Mouse (Mus musculus) thymus, postnatal 10 days (tissue): Measurements from ENCODE around the gene Wdr63.

Experiments
- DNase-seq, 2 experiments: peaks; one replicate each; pipeline ENCODE4 v3.0.0; 2021; ENCODE audit warnings: low spot score in 2 of 2

The Wdr63 gene

GRCm38 (mm10) chr3:146053873-146054272 lies 54.1 kb downstream of the Wdr63 start:
- DNase-seq: no peak

GRCm38 (mm10) chr3:146053082-146053814 lies 54.7 kb downstream of the Wdr63 start:
- no peak for DNase-seq

GRCm38 (mm10) chr3:146051277-146052007 lies 56.5 kb downstream of the Wdr63 start:
- DNase-seq: no peak

- no peak for DNase-seq
These were observed 58.0 kb downstream of the Wdr63 start for GRCm38 (mm10) chr3:146049951-146050350.

GRCm38 (mm10) chr3:146047704-146048207 lies 60.2 kb downstream of the Wdr63 start:
- no peak for DNase-seq

GRCm38 (mm10) chr3:146046076-146046475 lies 61.9 kb downstream of the Wdr63 start:
- no peak for DNase-seq

GRCm38 (mm10) chr3:146044977-146045376 lies 63.0 kb downstream of the Wdr63 start:
- DNase-seq: peak in 1 of 2 experiments; percentile 22

GRCm38 (mm10) chr3:146041382-146041781 lies 66.5 kb downstream of the Wdr63 start:
- DNase-seq: no peak

GRCm38 (mm10) chr3:146039132-146039903 lies 68.6 kb downstream of the Wdr63 start:
- DNase-seq: peak; percentile 63 to 69

- DNase-seq: no peak
These were observed 70.0 kb downstream of the Wdr63 start for GRCm38 (mm10) chr3:146037906-146038305.

- DNase-seq: no peak
These were observed 75.0 kb downstream of the Wdr63 start for GRCm38 (mm10) chr3:146032976-146033375.

- no peak for DNase-seq
These were observed 77.6 kb downstream of the Wdr63 start for GRCm38 (mm10) chr3:146030255-146030836.

- no peak for DNase-seq
These were observed 78.7 kb downstream of the Wdr63 start for GRCm38 (mm10) chr3:146029234-146029633.

- DNase-seq: no peak
These were observed 79.5 kb downstream of the Wdr63 start for GRCm38 (mm10) chr3:146028406-146028805.

GRCm38 (mm10) chr3:146027116-146027515 lies 80.8 kb downstream of the Wdr63 start:
- DNase-seq: no peak

GRCm38 (mm10) chr3:146025499-146025898 lies 82.4 kb downstream of the Wdr63 start:
- no peak for DNase-seq

GRCm38 (mm10) chr3:146024746-146025145 lies 83.2 kb downstream of the Wdr63 start:
- no peak for DNase-seq

GRCm38 (mm10) chr3:146022232-146022631 lies 85.7 kb downstream of the Wdr63 start:
- DNase-seq: no peak

GRCm38 (mm10) chr3:146017521-146017920 lies 90.4 kb downstream of the Wdr63 start:
- DNase-seq: no peak

GRCm38 (mm10) chr3:146016979-146017378 lies 91.0 kb downstream of the Wdr63 start:
- DNase-seq: no peak

GRCm38 (mm10) chr3:146014321-146014720 lies 93.6 kb downstream of the Wdr63 start:
- DNase-seq: no peak

- no peak for DNase-seq
These were observed 94.4 kb downstream of the Wdr63 start for GRCm38 (mm10) chr3:146013490-146013889.
